Mouse (Mus musculus): ENCODE measurements around the gene Abca2.

The Abca2 gene

DNA sequence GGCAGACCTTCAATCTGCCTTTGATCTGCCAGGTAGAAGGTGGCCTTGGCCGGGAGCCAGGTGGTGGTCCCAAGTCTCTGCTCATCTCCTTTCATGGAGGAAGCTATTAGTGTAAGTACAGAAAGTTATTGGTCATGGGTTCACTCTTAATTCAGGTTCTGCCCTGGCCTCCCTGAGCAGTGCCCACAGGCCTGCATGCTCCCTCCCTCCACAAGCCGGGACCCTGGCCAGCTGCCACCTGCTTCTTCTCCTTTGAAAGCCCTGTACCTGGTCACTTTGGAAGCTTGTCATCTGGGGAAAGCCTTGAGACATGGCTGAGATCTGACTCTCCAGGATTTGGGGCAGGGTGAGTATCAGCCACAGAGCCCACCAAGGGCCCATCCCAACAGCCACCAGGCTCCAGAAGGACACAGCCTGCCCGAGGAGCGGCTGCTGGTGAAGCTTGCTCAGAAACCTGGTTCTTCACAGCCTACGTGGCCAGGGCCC, 65.0 kb downstream of the Abca2 start, which contains the start of gene Lcn12:
Lcn12 (minus strand) TSS at position 436 of the 486 bp plus-strand sequence.
- DNase-seq (ENCODE audit: low spot score in 2 of 2) = no peak

DNA sequence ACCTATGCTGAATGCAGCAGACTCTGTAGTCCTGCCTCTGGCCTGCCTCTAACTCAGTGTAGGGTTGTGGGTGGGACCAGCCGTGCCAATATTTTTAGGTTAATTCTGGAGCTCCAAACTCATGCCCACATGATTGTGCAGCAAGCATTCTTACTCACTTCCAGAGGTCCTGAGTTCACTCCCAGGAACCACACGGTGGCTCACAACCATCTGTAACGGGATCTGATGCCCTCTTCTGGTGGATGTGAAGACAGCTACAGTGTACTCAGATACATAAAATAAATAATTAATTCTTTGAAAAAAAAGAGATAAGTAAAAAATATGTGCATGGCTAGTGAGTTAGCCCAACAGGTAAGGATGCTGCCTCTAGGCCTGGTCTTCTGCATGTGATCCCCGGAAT, 68.0 kb downstream of the Abca2 start:
- no peak for DNase-seq (ENCODE audit: low spot score in 2 of 2)

Data from urinary bladder, adult 18-20 months (tissue).